Mouse (Mus musculus) MEL (cell line): ENCODE results near the gene Ptprn. TPM values are rescaled to one million over a fixed set of nuclear protein-coding genes. Genes with fewer than 3 reads are reported as not detected.

ENCODE experiments used
- DNase-seq: peaks from one replicate; pipeline ENCODE4 v3.0.0; 2011; ENCODE audit warnings: low read depth, low spot score
- H3K27ac ChIP-seq: 2 replicates; pipeline ENCODE4 v1.5.1; 2012; ENCODE audit warnings: low read depth, mild to moderate bottlenecking, control low read depth, low read length, moderate library complexity; ENCODE audit not compliant: control insufficient read depth
- H3K27me3 ChIP-seq, 2 experiments: fragments of 150-350 bp in 1 of 2; sonication (generic) in 1 of 2; 2 replicates each; pipeline ENCODE4 v1.6.1; 2012; ENCODE audit warnings: low read length in 2 of 2, mild to moderate bottlenecking in 2 of 2, improper control_type of control experiment in 1 of 2, moderate library complexity in 1 of 2; ENCODE audit not compliant: insufficient read depth in 2 of 2, control insufficient read depth in 1 of 2
- H3K36me3 ChIP-seq, 2 experiments: 2 replicates each; pipeline ENCODE4 v1.6.1; 2012 to 2014; ENCODE audit warnings: low read length in 2 of 2, improper control_type of control experiment in 1 of 2, inconsistent platforms in 1 of 2, mild to moderate bottlenecking in 1 of 2; ENCODE audit not compliant: insufficient read depth in 2 of 2, control insufficient read depth in 1 of 2
- H3K4me1 ChIP-seq, 2 experiments: fragments of 150-350 bp in 1 of 2; sonication (generic) in 1 of 2; 2 replicates each; pipeline ENCODE4 v1.6.1; 2012; ENCODE audit warnings: low read length in 2 of 2, improper control_type of control experiment in 1 of 2, mild to moderate bottlenecking in 1 of 2; ENCODE audit not compliant: insufficient read depth in 2 of 2, control insufficient read depth in 1 of 2
- H3K4me3 ChIP-seq, 2 experiments: fragments of 150-350 bp in 1 of 2; sonication (generic) in 1 of 2; 2 replicates each; pipeline ENCODE4 v1.5.1; 2012; ENCODE audit warnings: low read depth in 2 of 2, low read length in 2 of 2, mild to moderate bottlenecking in 2 of 2, moderate library complexity in 2 of 2, control low read depth in 1 of 2, improper control_type of control experiment in 1 of 2; ENCODE audit not compliant: control insufficient read depth in 1 of 2, insufficient read depth in 1 of 2
- H3K79me2 ChIP-seq: 2 replicates; pipeline ENCODE4 v1.6.1; 2012; ENCODE audit warnings: mild to moderate bottlenecking, low read length, moderate library complexity; ENCODE audit not compliant: control insufficient read depth, poor library complexity, insufficient read depth
- H3K9ac ChIP-seq: 2 replicates; pipeline ENCODE4 v1.6.1; 2012; ENCODE audit warnings: low read depth, mild to moderate bottlenecking, control low read depth, low read length, moderate library complexity; ENCODE audit not compliant: control insufficient read depth, poor library complexity, severe bottlenecking
- H3K9me3 ChIP-seq: fragments of 150-350 bp; sonication (generic); replicated peaks from 2 replicates; pipeline ENCODE4 v1.6.1; 2012; ENCODE audit warnings: mild to moderate bottlenecking, low read length, improper control_type of control experiment, moderate library complexity; ENCODE audit not compliant: insufficient read depth
- GABPA ChIP-seq: IDR thresholded peaks from 2 replicates; pipeline ENCODE4 v1.6.1; 2012; ENCODE audit warnings: low read depth, mild to moderate bottlenecking, inconsistent platforms, low read length, improper control_type of control experiment, moderate library complexity
- MAFK ChIP-seq: IDR thresholded peaks from 2 replicates; pipeline ENCODE4 v1.6.1; 2011; ENCODE audit warnings: low read depth, mild to moderate bottlenecking, low read length, improper control_type of control experiment, borderline replicate concordance
- MAZ ChIP-seq: IDR thresholded peaks from 2 replicates; pipeline ENCODE4 v1.6.1; 2012; ENCODE audit warnings: low read depth, mild to moderate bottlenecking, inconsistent platforms, low read length, improper control_type of control experiment
- MYB ChIP-seq: IDR thresholded peaks from 2 replicates; pipeline ENCODE4 v1.6.1; 2011; ENCODE audit warnings: mild to moderate bottlenecking, low read depth, low read length, improper control_type of control experiment
- NELFE ChIP-seq: IDR thresholded peaks from 2 replicates; pipeline ENCODE4 v1.6.1; 2011; ENCODE audit warnings: low read depth, low read length, improper control_type of control experiment
- NRF1 ChIP-seq: IDR thresholded peaks from 2 replicates; pipeline ENCODE4 v1.6.1; 2014; ENCODE audit warnings: low read depth, mild to moderate bottlenecking, inconsistent platforms, low read length, improper control_type of control experiment, moderate library complexity; ENCODE audit not compliant: poor library complexity, insufficient read depth, severe bottlenecking
- POLR2A ChIP-seq, 2 experiments: IDR thresholded peaks; 2 replicates each; pipeline ENCODE4 v1.6.1; 2011 to 2012; ENCODE audit warnings: low read length in 2 of 2, mild to moderate bottlenecking in 2 of 2, control low read depth in 1 of 2, improper control_type of control experiment in 1 of 2, low read depth in 1 of 2, moderate library complexity in 1 of 2; ENCODE audit not compliant: control insufficient read depth in 1 of 2, insufficient read depth in 1 of 2, poor library complexity in 1 of 2
- RAD21 ChIP-seq: IDR thresholded peaks from 2 replicates; pipeline ENCODE4 v1.6.1; 2011; ENCODE audit warnings: mild to moderate bottlenecking, low read depth, low read length, improper control_type of control experiment
- RCOR1 ChIP-seq: IDR thresholded peaks from 2 replicates; pipeline ENCODE4 v1.6.1; 2012; ENCODE audit warnings: low read depth, mild to moderate bottlenecking, inconsistent platforms, low read length, improper control_type of control experiment
- SIN3A ChIP-seq: IDR thresholded peaks from 2 replicates; pipeline ENCODE4 v1.6.1; 2012; ENCODE audit warnings: low read length, improper control_type of control experiment, inconsistent platforms
- SMC3 ChIP-seq: IDR thresholded peaks from 2 replicates; pipeline ENCODE4 v1.6.1; 2011; ENCODE audit warnings: low read depth, low read length, improper control_type of control experiment
- UBTF ChIP-seq: IDR thresholded peaks from 2 replicates; pipeline ENCODE4 v1.6.1; 2012; ENCODE audit warnings: low read depth, mild to moderate bottlenecking, inconsistent platforms, low read length, improper control_type of control experiment, moderate library complexity, borderline replicate concordance; ENCODE audit not compliant: insufficient read depth
- USF2 ChIP-seq, 2 experiments: IDR thresholded peaks; 2 replicates each; pipeline ENCODE4 v1.6.1; 2011 to 2012; ENCODE audit warnings: improper control_type of control experiment in 2 of 2, low read length in 2 of 2, borderline replicate concordance in 1 of 2, inconsistent platforms in 1 of 2, low read depth in 1 of 2, mild to moderate bottlenecking in 1 of 2; ENCODE audit not compliant: insufficient read depth in 1 of 2
- ZNF384 ChIP-seq: IDR thresholded peaks from 2 replicates; pipeline ENCODE4 v1.6.1; 2012; ENCODE audit warnings: low read depth, mild to moderate bottlenecking, inconsistent platforms, low read length, improper control_type of control experiment
- polyA plus RNA-seq, 2 experiments: library from polyadenylated mRNA; stranded (reverse) in 1 of 2; unstranded in 1 of 2; fragments of >175 nt in 1 of 2; fragments of >200 nt in 1 of 2; gene quantifications; 2 replicates each; pipeline versions ENCODE4 v1.2.1 to v1.2.4; 2012; ENCODE audit warnings: low replicate concordance in 2 of 2, low read depth in 1 of 2; ENCODE audit not compliant: insufficient read length in 2 of 2, insufficient read depth in 1 of 2, missing spikeins in 1 of 2
- total RNA-seq: library from RNA; depleted of rRNA; stranded (reverse); fragments of 300-350 nt; gene quantifications from 2 replicates; pipeline ENCODE4 v1.2.3, GENCODE M21; 2012

Ptprn gene
- total and polyA plus RNA-seq, 3 experiments: 0.13 TPM; not detected in 2

DNA sequence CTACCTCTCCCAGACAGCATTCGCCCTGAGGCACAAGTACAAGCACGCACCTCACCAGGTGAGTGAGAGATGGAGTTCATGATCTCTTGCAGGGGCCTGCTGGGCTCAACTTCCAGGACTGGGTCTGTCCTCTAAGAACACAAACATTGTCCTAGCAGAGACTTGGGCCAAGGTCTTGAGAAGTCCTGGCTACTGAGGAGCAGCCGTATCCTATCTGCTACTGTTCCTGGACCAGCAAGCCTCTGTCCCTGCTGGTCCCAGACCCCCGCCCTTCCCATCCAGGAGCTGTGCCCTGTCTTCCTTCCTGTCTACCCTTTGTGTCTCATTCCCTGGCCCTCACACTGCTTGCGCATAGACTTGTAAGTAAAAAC, 29.0 kb upstream of the Ptprn start:
- TF ChIP-seq RAD21 (no peak), NELFE (no peak), GABPA (no peak), UBTF (no peak), USF2 (IDR thresholded peaks at IDR 0.05; ENCODE audit: borderline replicate concordance in 1 of 2, insufficient read depth in 1 of 2, low read depth in 1 of 2, low read length in 2 of 2) (no peak), SIN3A (no peak), ZNF384 (no peak), POLR2A (IDR thresholded peaks at IDR 0.05; ENCODE audit: control insufficient read depth in 1 of 2, insufficient read depth in 1 of 2, low read depth in 1 of 2, low read length in 2 of 2, poor library complexity in 1 of 2) (no peak)
- H3K79me2 ChIP-seq: no peaks in the 10 kb centered on the region
- no peaks in the 10 kb centered on the region for H3K4me1 ChIP-seq
- peaks cover 1 to 2% of the 10 kb centered on the region in 2 experiments; a peak in 3 of 4 replicates for H3K27me3 ChIP-seq
- no peak for DNase-seq
- H3K4me3 ChIP-seq: no peak overlapping the region
- H3K9ac ChIP-seq: no peak overlapping the region
- H3K27ac ChIP-seq: no peak overlapping the region
- H3K9me3 ChIP-seq: no peaks in the 10 kb centered on the region
- H3K36me3 ChIP-seq: no peaks in the 10 kb centered on the region

DNA sequence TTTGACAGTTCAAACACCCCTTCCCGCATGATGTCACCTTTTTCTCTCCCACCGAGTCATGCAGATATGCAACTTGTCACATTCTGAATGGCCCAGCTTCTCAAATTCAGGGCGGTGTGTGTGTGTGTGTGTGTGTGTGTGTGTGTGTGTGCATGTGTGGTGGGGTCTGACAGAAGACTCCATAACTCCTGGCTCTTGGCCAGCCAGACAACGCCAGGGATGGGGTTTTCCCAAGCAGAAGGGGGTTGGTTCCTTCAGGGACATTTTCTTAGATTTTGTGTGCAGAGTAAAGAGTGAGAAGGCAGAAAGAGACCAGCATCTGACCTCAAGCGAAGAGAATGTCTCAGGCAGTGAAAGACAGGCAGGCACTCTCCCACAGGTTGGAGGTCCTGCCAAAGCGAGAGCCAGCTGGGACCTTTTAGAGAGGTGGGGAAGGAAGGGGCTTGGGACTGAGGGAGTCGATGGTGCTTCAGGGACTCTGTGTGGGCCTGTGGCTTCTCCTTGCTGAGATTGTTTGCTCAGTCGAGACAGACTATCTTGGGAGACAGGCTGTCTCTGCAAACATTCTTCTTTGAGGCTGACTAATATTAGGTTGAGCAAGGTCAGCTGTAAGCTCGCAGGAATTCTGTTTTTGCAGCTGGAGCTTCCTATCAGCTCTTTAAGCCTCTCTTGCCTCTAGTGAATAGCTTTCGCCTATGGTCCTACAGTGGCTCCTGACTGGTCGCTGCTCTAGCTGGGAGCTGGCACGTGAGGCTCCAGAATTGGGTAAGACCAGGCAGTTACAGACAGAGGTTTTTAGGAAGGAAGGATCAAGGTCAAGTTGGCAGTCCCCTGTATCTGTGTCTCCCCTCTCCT, 28.4 kb upstream of the Ptprn start:
- no peak for DNase-seq
- no peaks in the 10 kb centered on the region for H3K79me2 ChIP-seq
- no peak overlapping the region for H3K9ac ChIP-seq
- peaks cover 2 to 4% of the 10 kb centered on the region in 2 experiments; a peak in 3 of 4 replicates for H3K27me3 ChIP-seq
- TF ChIP-seq POLR2A (IDR thresholded peaks at IDR 0.05; ENCODE audit: control insufficient read depth in 1 of 2, insufficient read depth in 1 of 2, low read depth in 1 of 2, low read length in 2 of 2, poor library complexity in 1 of 2) (no peak), NRF1 (no peak), MAZ (no peak), SMC3 (no peak), MAFK (no peak), RCOR1 (no peak), UBTF (no peak), MYB (no peak)
- TF ChIP-seq, all 39 proteins: peak for 0
- Histone ChIP-seq H3K4me3 (no peak overlapping the region), H3K27ac (no peak overlapping the region), H3K4me1 (no peaks in the 10 kb centered on the region), H3K36me3 (no peaks in the 10 kb centered on the region), H3K9me3 (no peaks in the 10 kb centered on the region)
